Mouse (Mus musculus): ENCODE data around the gene Mrps17.
"Not testable (repeated sequence)": the region's sequence is repeated elsewhere in the genome, so short reads cannot be mapped to it uniquely, and the experiment has no call there.

The Mrps17 gene

DNA sequence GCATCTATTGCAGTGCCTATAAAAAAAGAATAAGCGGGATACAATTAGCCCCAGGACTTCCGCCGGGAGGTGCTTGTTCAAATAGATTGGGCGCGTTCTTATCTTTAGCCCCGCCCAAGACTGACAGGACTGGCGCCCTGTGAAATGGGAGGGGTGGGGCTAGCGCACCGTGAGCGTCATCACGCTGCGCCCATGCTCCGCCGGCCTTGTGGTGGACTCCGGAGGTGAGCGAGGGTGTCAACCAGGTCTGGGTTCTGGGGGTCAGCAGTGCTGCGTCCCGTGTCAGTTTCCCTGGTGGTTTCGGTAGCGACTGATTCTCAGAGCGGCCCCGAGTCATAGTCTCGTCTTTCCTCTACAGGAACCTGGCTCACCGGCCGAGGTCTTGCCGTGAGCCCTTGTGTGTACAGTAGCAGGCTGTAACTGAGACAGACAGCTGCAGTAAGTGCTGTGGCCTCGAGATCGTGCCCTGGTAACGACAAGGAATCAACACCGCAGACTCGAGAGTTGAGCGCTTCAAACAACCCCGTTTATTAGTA lies at the start of gene Mrps17:
Gene Mrps17, plus strand, starts transcription at position 172 of the 536 bp plus-strand sequence.
- DNase-seq, result peak; percentile 94 to 95

DNA sequence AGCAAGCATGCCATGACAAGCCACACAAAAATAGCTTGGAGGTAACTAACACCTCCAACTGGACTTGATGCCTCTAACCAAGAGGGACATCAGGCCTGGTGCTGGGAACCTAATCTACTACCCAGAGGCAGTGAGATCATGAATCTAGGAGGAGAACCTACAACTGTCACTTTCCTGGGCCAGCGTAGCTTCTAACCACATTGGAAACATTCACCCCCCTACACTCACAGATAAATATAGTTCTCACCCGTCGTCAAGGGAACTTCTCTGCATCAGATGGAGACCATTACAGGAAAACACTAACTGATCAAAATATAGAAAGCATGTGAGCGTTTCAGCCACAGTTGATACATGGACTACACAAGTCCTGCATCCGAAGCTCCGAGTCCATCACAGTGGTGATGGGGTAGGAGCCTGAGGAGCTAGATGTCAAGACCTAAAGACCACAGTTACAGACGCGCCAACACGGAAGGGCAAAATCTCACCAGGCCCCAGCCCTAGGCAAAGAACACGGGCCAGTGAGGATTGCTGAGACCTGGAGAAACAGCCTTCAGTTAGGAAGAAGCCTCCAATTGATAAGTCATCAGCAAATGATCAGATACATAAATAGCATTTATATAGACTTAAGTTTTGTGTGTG lies 48.9 kb upstream of the Mrps17 start:
- DNase-seq, result no peak

DNA sequence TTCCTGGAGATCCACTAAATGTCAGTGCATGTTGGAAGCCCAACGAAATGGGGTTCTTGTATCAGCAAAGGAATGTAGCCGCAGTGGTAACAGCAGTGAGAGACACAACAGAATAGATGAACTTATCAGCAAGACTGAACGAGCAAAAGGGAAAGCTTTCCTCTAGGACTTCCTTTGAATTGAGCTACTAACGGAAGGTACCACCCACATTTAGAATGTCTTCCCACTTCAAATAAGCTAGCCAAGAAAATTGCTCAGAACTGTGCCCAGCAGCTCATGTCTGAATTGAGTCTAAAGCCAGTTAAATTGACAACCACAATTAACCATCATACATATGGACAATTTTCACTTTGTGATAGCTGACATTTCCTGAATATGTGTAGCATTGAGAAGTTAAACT lies 47.4 kb upstream of the Mrps17 start:
- DNase-seq, result no peak

DNA sequence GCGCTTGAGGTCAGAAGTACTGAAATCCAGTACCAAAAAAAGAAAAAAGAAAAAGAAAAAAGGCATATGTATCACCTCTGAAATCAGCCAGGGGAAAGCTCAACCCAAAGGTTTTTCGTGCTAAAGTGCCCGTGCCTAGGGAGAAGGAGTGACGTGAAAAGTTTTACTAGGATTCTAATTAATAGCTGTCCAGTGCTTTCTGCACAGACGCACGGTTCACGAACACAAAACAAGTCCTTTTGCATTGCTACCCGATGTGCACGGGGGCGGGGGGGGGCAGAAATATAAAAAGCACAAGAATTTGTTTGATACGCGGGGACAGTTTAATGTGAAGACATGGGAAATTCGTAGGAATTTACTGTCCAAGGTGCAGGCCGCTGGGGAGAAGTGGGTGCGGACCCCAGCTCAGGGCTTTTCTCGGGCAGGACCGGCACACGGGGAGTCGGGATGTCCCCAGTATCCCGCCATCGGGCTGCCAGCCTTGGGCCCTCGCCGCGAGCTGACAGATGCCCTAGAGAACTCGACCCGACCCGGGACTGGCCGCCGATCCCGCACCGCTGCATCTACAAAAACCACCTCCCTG lies 45.8 kb upstream of the Mrps17 start:
- DNase-seq, result peak in 1 of 2 experiments; percentile 17

DNA sequence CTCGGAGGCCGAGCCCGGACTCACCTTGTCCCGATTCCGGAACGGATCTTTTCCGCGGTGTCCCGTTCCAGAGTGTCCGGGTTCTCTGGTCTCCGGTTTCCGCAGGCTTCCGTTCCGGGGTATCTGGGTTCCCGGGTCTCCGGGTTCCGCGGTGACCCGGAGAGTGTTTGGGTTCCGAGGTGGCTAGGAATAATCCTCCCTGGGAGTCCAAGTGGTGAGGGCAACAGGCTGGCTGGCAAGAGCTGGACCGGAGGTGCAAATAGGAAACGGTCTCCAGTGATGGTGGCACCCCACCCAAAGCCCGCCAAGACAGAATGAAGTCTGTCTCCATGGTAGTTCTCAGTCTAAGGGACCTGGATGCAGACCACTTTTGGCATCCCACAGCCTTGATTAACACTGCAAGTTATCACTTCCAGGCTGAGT lies 45.2 kb upstream of the Mrps17 start, which contains the start of gene Zfp11:
Gene Zfp11, minus strand, starts transcription at position 64 of the 423 bp plus-strand sequence.
- DNase-seq, result peak; percentile 93

DNA sequence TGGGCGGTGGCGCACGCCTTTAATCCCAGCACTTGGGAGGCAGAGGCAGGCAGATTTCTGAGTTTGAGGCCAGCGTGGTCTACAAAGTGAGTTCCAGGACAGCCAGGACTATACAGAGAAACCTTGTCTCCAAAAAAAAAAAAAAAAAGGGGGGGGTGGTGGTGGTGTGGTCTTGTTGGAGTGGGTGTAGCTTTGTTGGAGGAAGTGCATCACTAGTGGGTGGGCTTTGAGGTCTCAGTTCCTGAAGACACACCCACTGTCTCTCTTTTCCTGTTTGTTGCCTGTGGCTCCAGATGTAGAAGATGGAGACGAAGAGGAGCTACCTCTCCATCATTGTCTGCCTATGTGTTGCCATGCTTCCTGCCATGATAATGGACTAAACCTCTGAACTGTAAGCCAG lies 30.2 kb upstream of the Mrps17 start:
- DNase-seq, result not testable (repeated sequence)

DNA sequence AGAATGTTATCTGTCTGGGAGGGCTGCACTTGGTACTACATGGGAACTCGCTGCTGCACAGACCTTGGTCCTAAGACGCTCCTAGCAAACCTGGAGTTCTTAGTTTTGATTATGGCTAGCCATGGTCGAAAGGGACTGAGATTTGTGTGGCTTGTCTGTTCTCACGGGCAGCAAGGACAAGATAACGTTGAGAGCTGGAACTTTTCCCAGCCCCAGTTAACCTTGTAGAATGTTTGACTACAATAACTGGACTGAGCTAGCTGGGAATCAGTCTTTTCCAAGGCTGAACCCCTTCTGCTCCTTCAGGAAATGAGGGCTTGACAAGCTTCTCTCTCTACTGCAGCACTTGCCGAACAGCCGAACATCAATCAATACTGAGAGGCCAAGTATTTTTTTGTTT lies 27.7 kb upstream of the Mrps17 start:
- DNase-seq, result no peak

DNA sequence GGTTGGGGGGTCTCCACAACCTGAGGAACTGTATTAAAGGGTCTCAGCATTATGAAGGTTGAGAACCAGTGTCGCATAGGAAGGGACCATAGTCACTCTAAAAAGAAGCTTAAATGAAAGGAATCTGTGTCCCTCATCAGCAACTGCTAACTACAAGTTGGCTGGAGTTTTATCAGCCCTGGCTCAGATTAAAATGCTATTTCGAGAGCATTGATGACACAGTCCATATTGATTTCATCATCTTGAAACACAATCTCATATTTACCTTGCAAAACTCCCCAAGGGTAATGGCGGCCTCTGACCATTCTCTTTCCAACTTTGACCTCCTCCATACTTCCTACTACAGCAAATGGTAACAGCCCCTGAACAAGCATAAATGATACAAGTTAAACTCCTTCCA lies 24.8 kb upstream of the Mrps17 start:
- no peak for DNase-seq

DNA sequence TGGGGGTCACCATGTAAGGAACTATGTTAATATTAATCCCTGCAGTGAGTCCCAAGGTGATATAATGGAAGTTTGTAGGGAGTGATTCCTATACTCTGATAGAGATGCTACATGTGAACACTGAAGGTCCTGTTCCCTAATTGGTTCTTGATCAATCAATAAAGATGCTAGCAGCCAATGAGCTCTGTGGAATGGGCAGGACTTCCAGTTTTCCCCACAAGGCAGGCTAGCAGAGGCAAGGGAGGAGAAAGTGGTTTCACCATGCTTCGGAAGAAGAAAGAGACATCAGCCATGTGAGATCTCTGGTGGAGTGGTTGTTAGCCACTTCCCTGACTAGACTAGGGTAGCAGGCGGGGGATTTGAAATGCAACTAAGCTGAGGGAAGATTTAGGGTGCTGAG lies 14.8 kb upstream of the Mrps17 start:
- DNase-seq, result no peak

DNA sequence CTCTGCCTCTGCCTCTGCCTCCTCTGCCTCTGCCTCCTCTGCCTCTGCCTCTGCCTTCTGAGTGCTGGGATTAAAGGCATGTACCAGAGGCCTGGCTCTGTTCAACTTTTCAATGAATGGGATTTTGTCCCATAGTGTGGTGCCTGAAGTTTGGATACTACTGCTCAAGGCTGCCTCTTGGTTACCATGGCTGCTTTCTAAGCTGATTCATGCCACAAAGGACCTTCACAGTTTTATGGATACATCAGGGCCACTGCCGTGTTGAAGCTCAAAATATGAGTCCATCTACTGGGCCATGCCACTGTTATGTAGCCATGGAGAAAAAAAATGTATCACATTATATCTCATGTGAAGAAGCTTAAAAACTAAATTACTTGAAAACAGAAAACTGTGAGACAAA lies 13.6 kb upstream of the Mrps17 start:
- no peak for DNase-seq

DNA sequence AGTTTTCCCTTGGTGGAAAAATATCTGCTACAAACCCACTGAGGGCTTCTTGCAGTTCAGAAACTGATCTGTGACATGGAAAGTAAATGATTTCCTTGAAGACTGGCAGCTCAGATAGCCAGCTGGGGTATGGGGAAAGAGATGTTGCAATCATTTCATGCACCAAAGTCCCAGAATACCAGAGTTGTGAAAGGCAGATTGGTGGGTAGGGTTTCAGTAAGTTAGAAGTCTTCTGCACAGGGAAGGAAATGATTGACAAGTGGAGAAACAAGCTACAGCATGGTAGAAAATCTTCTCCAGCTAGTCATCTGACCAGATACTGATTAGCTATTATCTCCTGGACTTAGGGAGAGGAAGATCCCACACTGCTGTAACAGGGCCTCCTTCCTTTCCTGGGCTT lies 11.9 kb upstream of the Mrps17 start:
- DNase-seq, result no peak

DNA sequence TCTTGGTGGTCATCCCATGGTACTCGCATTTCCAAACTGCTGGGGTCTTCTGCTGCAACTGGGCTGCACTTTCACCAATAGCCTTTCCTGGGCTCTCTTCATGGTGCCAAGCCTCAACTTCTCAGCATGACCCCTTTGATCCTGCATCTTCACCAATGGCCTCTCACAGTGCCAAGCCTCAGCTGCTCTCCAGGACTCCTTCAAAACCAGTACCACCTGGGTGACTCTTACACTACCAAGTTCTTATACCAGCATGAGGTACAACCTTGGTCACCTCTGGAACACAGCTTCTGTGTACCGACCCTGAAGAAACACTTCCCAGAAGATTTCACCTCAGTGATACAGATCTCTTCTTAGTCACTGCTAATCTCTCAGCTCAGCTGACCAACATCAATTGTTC lies 6.9 kb upstream of the Mrps17 start, which contains the start of gene Sept14:
Gene Sept14, minus strand, starts transcription at position 101 of the 400 bp plus-strand sequence.
- DNase-seq, result no peak

DNA sequence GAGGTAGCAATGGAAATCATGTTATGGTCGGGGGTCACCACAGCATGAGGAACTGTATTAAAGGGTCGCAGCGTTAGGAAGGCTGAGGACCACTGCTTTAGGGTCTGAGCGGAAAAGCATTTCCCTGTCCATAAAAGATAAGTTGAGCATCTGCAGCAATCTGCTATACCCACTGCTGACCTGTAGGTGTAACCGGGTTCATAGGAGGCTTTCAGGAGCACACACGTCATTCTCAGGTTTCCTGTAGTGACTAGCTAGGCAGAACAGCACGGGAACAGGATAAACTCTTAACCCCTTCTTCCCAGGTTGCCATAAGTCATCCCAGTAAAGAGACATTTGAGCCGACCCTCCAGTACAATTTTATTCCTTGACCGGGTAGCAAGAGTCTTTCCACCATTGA lies 1.7 kb downstream of the Mrps17 start:
- no peak for DNase-seq

DNA sequence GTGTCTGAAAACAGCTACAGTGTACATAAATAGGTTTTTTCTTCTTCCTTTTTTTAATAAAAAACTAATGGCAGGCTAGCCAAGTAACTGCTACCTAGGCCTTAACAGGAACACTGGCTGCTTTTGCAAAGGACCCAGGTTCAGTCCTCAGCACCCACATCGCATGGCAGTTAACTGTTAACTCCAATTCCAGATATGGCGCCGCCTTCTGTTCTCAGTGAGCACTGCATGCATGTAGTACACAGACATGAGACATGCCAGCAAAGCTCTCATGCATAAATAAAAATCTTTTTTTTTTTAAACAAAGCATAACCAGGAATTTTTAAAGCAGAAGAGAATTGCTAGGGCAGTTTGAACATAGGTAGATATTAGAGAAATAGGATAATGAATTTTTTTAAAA lies 4.9 kb downstream of the Mrps17 start:
- peak in 1 of 2 experiments; percentile 32 for DNase-seq

DNA sequence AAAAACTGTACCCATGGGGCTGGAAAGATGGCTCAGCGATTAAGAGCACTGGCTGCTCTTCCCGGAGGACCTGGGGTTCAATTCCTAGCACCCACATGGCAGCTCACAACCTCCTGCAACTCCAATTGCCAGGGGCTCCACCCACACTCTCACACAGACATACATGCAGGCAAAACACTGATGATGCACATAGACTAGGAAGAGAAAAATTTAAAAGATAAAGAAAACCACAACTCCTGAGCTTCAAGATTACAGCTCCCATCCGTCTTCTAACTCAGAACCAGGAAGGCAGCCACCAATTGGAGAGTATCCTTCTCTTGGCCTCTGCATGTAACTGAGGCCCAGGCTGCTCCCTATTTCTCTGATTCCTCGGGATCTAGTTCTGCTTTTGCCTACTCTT lies 9.0 kb downstream of the Mrps17 start:
- DNase-seq, result no peak

DNA sequence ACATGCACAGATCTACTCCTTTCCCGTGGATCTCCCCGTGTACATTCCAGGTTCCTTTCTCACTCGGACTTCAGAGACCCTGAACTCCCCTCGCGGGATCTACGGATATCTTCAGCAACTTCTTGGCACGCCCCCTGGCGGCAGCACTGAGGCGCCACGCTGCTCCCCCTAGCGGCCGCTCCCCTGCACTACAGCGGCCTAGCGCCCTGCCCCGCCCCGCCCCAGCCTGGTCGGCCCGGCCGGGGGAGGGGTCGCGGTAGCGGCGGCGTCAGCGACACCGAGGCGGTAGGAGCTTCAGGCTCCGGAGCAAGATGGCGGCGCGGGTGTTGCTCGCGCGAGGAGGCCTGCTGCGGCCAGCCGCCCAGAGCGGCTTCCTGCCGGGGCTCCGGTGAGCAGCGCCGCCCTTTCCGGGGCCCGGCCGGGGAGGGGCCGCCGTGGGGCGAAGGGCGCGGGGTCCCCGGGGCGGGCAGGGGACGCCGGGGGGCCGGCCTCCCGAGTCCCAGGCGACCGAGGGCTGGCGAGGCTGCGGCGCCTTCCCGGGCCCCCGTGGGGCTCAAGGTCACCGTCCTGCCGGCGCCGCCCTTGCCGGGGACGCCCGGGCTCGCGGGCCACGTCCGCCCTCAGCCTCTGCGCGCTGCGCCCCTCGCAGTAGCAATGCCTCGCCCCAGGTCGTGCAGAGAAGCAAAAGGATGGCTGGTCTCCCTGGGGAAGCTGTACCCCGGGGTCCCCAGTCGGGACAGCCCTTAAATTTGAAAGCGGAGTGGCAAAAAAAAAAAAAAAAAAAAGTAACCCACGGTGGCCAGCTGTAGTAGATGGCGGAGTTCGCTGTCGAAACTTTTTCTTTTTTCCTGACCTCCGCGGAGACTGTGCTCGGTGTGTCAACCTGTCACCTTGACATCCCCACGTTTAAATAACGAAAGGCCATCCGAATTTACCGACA lies 9.8 kb downstream of the Mrps17 start, which contains the start of gene Nipsnap2:
Gene Nipsnap2, plus strand, starts transcription at position 230 of the 940 bp plus-strand sequence.
- peak; percentile 95 to 99 for DNase-seq

DNA sequence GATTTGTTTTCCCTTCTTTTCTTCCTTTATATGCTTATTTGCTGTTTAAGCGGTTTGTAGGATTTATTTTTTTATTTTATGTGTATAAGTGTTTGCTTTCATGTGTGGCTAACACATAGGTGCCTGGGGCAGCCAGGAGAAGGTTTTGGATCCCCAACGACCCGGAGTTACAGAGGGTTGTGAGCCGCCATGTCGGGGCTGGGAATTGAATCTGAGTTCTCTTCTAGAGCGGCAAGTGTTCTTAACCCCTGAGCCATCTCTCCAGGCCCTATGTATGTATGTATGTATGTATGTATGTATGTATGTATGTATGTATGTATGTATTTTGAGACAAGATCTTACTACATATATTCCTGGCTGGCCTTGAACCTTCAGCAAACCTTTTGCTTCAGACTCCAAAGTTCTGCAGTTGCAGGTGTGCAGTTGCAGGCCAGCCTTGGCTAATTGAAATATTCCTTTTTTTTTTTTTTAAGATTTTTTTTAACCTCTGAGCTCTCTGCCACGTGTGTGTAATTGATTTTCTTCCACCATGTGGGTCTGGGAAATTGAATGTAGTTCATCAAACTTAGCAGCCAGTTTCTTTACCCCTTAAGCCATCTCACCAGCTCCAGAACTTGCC lies 10.6 kb downstream of the Mrps17 start:
- DNase-seq, result peak; percentile 30 to 49

DNA sequence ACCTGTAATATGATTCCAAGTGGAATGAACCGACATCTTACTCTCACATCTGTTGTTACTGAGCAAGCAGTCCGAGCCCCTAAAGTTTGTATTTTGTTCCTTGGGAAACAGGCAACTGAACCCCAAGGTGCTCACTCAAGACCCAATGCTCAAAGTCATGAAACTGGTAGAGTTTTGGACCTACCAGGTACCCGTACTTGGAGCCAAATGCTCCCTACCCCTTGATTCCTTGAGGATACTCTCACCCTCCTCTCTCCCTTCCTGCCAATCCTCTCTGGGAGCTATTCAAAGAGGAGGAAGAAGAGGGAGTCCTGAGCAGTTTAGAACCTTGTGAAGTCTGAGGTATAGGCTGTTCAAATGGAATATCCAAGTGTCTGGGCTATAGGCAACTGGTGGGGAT lies 11.5 kb downstream of the Mrps17 start:
- no peak for DNase-seq

DNA sequence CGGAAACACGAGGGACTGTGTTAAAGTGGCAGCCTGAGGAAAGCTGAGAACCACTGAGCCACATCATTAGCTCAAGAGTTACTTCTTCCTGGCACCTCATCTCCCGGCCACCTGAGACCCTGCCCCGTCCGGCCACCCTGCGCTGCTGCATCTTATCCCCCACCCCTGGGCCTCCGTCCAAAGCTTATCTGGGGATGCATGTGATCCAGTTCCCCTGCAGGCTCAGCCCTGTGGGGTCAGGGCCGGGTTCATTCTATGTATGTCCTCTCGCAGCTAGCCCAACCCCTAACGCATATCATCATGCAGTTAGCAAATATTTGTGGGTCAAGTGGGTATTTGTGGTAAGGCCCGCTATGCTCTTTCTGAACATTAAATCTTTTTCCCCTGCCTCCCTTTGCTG lies 14.0 kb downstream of the Mrps17 start:
- DNase-seq, result peak in 1 of 2 experiments; percentile 43

DNA sequence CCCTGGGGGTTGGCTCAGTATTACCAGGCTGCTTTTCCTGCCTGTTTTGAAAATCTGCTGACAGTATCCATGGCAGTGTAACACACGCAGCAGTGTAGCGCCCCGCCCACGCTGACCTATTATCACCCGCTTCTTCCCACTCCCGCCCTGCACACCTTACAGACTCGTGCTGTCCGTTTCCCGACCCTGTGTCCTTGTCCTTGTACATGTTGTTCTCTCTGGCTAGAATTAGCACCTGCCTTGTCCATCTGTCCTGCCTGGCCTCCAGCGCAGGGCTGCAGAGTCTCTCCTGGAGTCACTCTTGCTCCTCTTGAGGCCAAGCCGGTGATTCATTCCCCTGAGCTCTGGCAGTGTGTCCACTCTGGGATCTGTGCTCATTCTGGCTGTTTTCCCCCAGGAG lies 15.0 kb downstream of the Mrps17 start:
- DNase-seq, result peak; percentile 37 to 58

DNA sequence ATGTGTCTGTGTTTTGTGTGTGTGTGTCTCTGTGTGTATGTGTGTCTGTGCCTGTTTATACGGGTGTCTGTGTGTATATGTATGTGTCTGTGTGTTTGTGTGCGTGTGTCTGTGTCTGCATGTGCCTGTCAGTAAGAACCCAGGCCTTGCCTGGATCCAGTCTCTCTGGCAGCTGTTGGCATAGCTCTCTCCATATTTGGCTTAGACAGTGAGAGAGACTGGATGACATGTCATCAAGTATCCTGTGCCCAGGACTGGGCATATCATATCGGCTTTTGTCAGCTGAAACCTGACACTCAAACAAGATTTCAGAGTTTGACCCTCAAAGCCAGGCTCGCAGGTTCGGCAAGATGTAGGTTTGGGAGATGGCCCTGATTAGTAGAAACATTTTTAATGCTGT lies 15.7 kb downstream of the Mrps17 start:
- DNase-seq, result no peak

DNA sequence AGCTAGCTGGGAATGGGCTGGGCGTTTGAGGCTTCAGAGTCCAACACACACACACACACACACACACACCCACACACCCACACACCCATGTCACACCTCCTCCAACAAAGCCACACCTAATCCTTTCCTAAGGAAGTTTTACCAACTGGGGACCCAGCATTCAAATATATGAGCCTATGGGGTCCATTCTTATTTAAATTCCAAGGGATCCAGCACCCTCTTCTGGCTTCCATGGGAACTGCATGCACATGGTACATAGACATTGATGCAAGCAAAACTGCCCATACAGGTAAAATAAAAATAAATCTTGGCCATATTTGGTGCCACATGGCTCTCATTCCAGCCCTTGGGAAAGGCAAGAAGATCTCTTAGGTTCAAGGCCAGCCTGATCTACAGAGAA lies 25.7 kb downstream of the Mrps17 start:
- peak in 1 of 2 experiments; percentile 61 for DNase-seq
